Mouse (Mus musculus) Muller cell, postnatal 12 days (primary cell): ENCODE measurements at regions not wholly inside any gene's neighbourhood (a gene's known extent, or its start where the extent isn't known, plus 50 kb on each side); places are given as distances from the start of the nearest gene placed in this dataset.
A peak's percentile ranks its signal among the peaks of the same experiment; 100 is the strongest.

Source experiments
- DNase-seq: peaks from one replicate; pipeline ENCODE4 v3.0.0-alpha.2; 2015; ENCODE audit errors: inconsistent ontology term

DNA sequence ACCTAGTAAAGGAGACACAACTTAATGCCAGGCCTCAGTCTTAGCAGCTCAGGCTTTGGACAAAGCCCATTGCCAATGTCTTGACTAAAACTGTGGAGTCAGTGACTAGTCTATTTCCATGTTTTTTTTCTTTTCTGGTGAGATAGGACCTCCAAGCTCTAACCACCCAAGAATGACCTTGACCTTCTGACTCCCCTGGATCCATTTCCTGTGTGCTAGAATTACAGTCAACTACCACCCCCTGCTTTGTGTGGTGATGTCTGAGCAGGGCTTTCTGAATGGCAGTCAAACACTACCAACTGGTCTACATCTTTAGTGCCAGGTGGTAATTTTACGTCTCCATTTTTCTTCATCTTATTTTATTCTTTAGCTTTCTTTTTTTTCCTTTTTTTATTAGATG lies 51.3 kb upstream of the Rnf138rt1 start:
- no peak for DNase-seq

DNA sequence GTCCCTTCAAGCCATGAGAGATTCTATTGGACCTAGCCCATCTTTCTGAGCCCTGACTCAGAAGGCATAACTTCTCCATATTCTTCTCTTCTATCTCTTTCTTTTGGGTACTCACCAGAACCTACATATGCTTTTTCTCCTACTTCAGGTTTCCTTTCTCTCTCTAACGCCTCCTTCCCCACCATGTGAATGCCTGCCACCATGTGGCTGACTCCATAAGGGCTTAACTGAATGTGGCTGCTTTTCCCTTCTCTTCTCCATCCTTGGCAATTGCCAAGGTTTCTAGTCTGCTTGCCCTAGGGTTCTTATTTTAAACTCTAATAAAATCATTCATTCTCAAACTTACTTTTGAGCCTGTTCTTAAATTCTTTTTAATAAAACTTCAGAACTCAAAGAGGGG lies 53.7 kb upstream of the Rnf138rt1 start:
- no peak for DNase-seq

DNA sequence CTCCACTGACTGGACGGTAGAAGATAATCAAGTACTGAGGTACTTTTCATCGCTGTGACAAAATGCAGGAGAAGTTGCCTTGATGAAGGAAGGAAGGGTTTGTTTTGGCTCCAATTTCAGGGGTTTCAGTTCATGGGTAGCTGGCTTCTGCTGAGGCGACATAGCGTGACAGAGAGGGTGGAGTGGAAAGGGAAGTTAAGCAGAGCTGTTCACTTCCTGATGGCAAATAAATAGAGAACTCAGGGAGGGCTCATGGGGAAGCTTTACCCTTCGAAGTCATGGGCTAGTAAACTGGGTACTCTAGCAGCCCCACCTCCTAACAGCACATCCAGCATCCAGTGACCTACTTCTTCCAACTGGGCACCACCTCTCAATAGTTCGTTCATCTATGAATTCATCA lies 61.2 kb upstream of the Rnf138rt1 start:
- no peak for DNase-seq

DNA sequence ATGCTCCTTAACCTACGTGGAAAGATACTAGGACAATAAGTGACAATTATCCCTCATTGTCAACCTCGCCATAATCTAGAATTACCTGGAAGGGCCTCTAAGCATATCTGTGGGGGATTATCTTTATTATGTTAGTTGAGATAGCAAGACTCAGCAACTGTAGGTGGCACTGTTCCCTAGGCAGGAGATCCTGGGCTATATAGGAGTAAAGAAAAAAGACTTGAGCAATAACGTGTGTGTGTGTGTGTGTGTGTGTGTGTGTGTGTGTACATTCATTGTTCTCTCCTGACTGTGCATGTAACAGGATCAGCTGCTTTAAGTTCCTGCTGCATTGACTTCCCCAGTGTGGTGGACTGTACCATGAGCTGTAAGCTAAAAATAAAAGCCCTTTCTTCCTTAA lies 66.3 kb upstream of the Rnf138rt1 start:
- DNase-seq, result peak; percentile 16

DNA sequence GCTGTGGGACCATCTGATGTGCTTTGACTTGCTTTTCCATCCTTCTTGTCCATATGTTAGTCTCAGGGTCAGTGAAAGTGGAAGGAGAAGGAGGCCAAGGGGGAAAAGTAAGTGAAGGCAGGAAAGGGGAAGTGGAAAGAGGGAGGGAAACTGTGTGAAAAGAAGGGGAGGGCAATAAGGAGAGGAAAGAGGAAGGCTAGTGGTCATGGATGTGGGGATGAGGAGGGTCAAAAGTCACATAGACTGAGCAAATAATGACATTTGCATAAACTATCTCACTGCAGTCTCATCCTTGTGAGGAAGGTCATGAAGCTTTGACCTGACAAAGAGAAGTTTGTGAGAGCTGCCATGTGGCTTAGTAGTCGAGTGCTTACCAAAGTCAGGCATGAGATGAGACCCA lies 63.4 kb upstream of the Ap1s2 start:
- DNase-seq, result no peak

DNA sequence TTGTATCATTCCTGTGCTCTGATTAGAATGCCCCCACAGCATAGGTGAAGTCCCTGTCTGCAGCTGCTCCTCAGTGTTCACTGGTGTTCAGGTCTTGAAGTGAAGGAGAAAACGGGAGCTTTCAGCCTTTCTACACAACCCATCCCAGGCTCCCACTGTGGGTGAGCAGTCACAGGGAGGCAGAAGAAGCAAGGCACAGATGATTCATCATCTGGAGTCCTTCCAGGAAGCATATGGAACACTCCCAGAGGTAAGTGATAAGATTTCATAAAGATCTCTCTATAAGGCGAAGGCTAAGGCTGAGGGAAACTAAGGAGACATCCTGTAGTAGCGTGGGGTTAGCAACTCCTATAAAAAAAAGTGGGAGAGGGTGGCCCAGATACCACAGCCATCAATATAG lies 61.9 kb upstream of the Ap1s2 start:
- no peak for DNase-seq

DNA sequence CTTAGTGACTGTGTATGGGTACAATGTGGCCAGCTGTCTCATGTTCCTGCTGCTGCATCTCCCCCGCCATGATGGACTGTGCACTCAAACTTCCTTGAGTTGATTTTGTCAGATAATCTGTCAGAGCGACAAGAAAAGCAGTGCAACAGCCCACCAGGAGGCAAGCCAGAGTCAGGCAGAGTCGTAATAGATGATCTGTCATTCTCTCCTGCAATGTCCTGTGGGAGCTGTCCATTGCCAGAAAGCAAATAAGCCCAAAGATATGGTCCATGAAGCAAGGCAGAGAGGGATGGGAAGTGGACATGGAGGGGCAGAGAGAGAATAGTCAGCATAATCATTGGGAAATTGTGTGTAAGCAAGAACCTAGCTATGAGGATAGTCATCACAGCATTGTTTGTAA lies 61.2 kb upstream of the Ap1s2 start:
- no peak for DNase-seq

DNA sequence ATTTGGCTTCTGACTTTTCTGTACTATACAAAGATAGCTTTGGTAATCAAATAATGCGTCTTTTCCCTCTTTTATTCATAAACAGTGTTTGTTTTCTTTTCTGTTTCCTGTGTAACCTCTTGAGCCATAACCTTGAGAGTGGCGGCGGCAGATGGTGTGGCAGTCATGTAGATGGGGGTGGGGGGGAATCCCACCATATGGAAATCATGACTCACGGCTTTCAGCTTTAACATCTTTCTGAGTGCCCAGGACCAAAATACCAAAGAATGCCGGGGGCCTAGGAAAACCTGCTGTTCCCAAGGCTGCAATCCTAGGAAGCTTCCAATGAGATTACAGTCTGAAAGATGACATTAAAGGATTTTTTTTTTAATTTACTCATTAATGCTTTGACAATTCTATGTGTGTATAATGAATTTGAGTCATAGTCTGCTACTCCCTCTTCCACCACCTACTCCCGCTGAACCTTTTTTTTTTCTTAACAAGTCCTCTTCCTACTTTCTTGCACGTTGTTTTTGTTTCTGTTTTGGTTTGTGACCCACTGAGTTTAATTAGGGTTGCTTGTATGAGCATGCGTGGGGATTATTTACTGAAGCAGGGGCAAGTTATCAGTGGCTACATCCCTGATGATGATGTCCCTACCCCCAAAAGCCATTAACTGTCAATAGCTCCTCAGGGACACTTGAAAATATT lies 60.2 kb upstream of the Ap1s2 start:
- DNase-seq, result no peak

DNA sequence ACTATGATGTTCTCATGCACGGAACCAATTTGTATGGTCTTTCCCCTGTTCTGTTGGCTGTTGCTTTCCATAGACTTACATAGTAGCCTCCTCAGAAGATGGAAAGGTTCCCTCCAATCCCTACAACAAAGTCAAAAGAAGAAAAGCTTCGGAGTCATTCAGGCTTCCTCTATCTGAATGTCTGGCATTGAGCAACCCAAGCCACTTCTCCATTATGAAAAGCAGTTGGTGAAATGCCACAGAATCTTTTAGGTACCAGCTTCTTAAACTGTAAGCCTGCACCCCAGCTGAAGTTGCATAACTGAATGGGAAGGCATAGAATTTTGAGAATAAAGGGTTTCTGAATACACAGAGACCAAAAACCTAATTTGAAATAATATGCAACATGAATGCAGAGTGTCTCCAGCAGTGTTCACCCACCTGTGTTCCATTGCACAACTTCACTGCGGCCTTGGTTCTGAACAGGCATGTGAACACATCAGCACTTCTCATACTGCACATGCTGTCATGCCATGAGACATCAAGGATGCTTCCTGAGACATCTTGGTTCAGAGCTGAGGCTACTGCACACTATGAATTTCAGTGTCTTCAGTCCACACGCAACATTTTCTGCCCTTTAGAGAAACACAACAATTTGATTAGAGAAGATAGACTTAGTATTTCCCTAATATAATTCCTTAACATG lies 57.8 kb upstream of the Ap1s2 start:
- no peak for DNase-seq

DNA sequence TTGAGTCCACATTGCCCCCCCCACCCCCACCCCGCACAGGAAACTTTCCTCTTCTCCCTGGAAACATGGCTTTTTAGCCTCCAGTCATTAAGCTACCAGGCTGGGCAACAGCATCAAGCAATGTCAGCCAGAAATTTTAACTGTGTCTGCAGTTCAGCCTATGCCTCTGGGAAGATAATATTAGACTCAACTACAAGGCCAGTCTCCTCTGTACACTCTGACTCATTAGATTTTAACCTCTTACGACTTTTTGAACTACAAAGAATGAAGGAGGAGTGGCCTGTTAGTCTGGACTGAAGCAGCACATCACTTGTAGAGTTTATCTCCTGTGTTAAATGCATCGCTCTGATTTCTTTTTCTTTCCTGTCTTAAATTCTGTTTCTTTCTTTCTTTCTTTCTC lies 50.3 kb upstream of the Ap1s2 start:
- DNase-seq, result no peak
